Mouse (Mus musculus) lung, adult 2 months (tissue): ENCODE data around the gene Hist1h2an.
"Not testable (repeated sequence)": the region's sequence is repeated elsewhere in the genome, so short reads cannot be mapped to it uniquely, and the experiment has no call there.

Source experiments
- CTCF ChIP-seq: fragments of 200-500 bp; IDR thresholded peaks from 2 replicates; pipeline ENCODE4 v1.5.1; 2011; ENCODE audit warnings: mild to moderate bottlenecking, low read length, control low read depth; ENCODE audit not compliant: insufficient read depth
- POLR2A ChIP-seq: fragments of 200-500 bp; IDR thresholded peaks from 2 replicates; pipeline ENCODE4 v1.6.1; 2011; ENCODE audit warnings: low read depth, mild to moderate bottlenecking, control low read depth, low read length, borderline replicate concordance; ENCODE audit errors: extremely low read depth

DNA sequence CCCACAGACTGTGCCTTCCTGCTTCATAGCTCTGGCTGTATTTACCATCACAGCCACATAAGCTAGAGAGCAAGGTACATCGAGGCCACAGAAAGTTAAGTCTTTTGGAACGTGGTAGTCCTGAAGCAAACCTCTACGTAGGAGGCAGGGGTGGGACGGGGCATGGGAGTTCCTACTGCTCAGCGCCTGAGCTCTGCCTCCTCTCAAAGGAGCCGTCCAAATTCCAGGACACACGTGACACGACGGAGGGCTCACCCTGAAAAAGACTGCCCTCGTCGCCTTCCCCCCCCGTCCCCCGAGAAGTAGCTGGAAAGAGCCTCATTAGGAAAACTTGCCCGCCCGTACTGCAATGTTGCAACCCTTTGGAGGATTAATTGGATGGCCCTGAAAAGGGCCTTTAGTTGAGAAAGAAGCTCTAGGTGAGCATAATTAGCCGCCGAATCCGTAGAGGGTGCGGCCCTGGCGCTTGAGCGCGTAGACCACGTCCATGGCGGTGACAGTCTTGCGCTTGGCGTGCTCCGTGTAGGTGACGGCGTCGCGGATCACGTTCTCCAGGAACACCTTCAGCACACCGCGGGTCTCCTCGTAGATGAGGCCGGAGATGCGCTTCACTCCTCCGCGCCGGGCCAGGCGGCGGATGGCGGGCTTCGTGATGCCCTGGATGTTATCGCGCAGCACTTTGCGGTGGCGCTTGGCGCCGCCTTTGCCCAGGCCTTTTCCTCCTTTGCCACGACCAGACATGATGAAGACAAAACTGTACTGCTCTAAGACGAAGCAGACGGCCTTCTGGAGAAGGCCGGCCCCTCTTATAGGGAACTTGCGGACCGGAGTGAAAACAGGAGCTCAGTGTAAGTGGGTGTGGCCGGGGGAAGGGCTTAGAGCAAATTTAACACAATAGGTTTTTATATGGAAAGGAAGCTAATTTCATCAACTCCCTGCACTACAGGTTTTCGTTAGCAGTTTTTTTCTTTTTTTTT, 44.7 kb upstream of the Hist1h2an start, which contains the start of gene Hist1h4n:
- TF ChIP-seq POLR2A: peak; percentile 41; the same call in 1 of the 2 replicates
- TF ChIP-seq CTCF: not testable (repeated sequence)
